Mouse (Mus musculus): ENCODE results near the gene Nr0b2.

DNA sequence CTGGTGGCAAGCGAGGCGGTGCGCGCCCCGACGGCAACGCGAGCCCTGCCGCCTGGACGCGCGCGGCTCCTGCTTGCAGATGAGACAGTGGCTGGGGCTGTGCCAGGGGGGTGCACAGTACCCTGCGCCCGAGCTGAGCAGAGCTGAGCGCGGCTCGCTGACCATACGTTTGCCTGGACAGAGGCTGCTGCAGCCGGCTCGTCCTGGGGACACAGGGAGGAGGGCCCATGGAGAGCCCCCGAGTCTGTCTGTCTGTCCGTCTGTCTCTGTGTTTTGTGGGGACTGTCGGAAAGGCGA, 33.9 kb upstream of the Nr0b2 start:
- TF ChIP-seq MAFK (IDR thresholded peaks at IDR 0.05; ENCODE audit: insufficient read depth, low read depth, low read length) = no peak
- TF ChIP-seq HCFC1 (IDR thresholded peaks at IDR 0.05; ENCODE audit: borderline replicate concordance, insufficient read depth, low read length) = no peak
